ENCODE assay signal across 27 mouse cellular contexts in the genomic region with DNA sequence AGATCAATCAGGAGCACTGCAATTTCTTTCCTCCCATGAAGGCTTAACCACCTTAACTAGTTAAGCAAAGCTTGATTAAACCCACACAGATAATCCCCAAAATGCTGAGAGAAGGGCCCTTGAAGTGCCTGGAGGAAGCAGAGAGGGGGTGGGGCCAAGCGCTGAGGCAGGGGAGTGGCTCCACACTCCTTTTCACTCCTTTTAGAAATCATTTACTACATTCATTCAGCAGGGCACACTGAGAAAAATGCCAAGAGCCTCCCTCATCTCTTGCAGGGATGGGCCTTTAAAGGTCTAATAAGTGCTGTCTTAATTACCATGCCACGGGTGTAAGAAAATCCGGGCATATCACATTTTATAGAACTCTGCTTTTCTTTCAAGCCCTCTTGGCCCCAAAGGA. TPM values are rescaled to one million over a fixed set of nuclear protein-coding genes. Genes with fewer than 3 reads are reported as not detected.
DNase-seq lines count a peak whose midpoint lies in the region; ATAC-seq and TF ChIP-seq lines count a peak whose summit lies in the region.
"Had no signal": no experiment of that assay in that cellular context is flagged by ENCODE, and none has a peak within 500 bp of the region (broad histone marks: within the 10 kb centered on the region; RNA-seq: fewer than 3 reads in every experiment).

No protein-coding gene starts in this region.

- ATAC-seq in kidney, embryonic 15.5 days (replicated peaks; ENCODE audit: low FRiP score) = peak; percentile 55; the same call in 1 of the 2 replicates
- no peak for ATAC-seq in lung, embryonic 15.5 days (ENCODE audit: borderline replicate concordance, extremely low read depth, low FRiP score, low TSS enrichment)
- ATAC-seq in lung, postnatal 0 days = no peak
- peak; percentile 43; the same call in 1 of the 2 replicates for ATAC-seq in intestine, embryonic 15.5 days
- ATAC-seq: forebrain, embryonic 16.5 days; midbrain, embryonic 13.5 days had no signal

- 0 out of 2 replicates have a peak overlapping the region, but pooled peaks have one; percentile 3 for H3K4me2 ChIP-seq in kidney, embryonic 15.5 days
- no peak overlapping the region; the same call in 1 of the 2 replicates for H3K4me2 ChIP-seq in lung, embryonic 15.5 days
- no peak overlapping the region for H3K4me2 ChIP-seq in lung, postnatal 0 days (replicated peaks; ENCODE audit: low read depth, low read length)
- no peak overlapping the region for H3K4me2 ChIP-seq in intestine, embryonic 15.5 days (replicated peaks)
- H3K4me2 ChIP-seq: embryonic facial prominence, embryonic 15.5 days; heart, embryonic 12.5 days; hindbrain, embryonic 13.5 days; midbrain, embryonic 13.5 days; neural tube, embryonic 13.5 days had no signal

- TF ChIP-seq EP300 in lung, postnatal 0 days (IDR thresholded peaks at IDR 0.05) = no peak

- 9% methylated on average over 3 of the region's 3 CpGs for WGBS in kidney, embryonic 15.5 days
- WGBS in kidney, adult 2 months = 28% methylated on average over 3 of the region's 3 CpGs
- 7% methylated on average over 3 of the region's 3 CpGs for WGBS in lung, embryonic 15.5 days
- 11% methylated on average over 3 of the region's 3 CpGs for WGBS in lung, postnatal 0 days
- 26% methylated on average over 3 of the region's 3 CpGs for WGBS in intestine, embryonic 15.5 days

- H3K9ac ChIP-seq in kidney, embryonic 15.5 days = no peak overlapping the region
- no peak overlapping the region for H3K9ac ChIP-seq in lung, embryonic 15.5 days
- H3K9ac ChIP-seq in lung, postnatal 0 days (replicated peaks; ENCODE audit: low read depth) = no peak overlapping the region
- no peak overlapping the region for H3K9ac ChIP-seq in intestine, embryonic 15.5 days
- H3K9ac ChIP-seq: embryonic facial prominence, embryonic 15.5 days; heart, embryonic 12.5 days; hindbrain, embryonic 13.5 days; liver, embryonic 14.5 days; midbrain, embryonic 13.5 days; neural tube, embryonic 13.5 days had no signal

- no peak for DNase-seq in kidney, adult 2 months
- DNase-seq in lung, postnatal 0 days (ENCODE audit: low spot score) = no peak
- peak; percentile 41 for DNase-seq in brain, embryonic 14.5 days (ENCODE audit: low read depth)
- DNase-seq: adrenal gland, postnatal 25 days; B cell, adult 2 months; cerebellum, adult 18-20 months; cerebellum, postnatal 10 days; heart, adult 2 months; heart, postnatal 4 days; kidney, postnatal 10 days; layer of hippocampus, adult 9-11 months; liver; lung, adult 2 months; right cerebral cortex, postnatal 14 days had no signal

- no peak overlapping the region for H3K4me3 ChIP-seq in kidney, embryonic 15.5 days (replicated peaks)
- H3K4me3 ChIP-seq in kidney, adult 2 months (ENCODE audit: insufficient read depth, low read depth, low read length) = no peak overlapping the region
- H3K4me3 ChIP-seq in lung, embryonic 15.5 days = no peak overlapping the region
- no peak overlapping the region for H3K4me3 ChIP-seq in lung, postnatal 0 days (ENCODE audit: low read depth, low read length)
- no peak overlapping the region for H3K4me3 ChIP-seq in intestine, embryonic 15.5 days (replicated peaks)
- H3K4me3 ChIP-seq: embryonic facial prominence, embryonic 10.5 days; embryonic facial prominence, embryonic 15.5 days; heart, adult 2 months; heart, embryonic 12.5 days; hindbrain, embryonic 13.5 days; midbrain, embryonic 13.5 days; neural tube, embryonic 13.5 days had no signal

- no peak for TF ChIP-seq CTCF in kidney, adult 2 months (conservative IDR thresholded peaks at IDR 0.05; ENCODE audit: insufficient read depth, insufficient read length, low read depth, low read length)
- no peak for TF ChIP-seq CTCF in lung, postnatal 0 days (IDR thresholded peaks at IDR 0.05)
- no peak for TF ChIP-seq CTCF in brain, embryonic 14.5 days (IDR thresholded peaks at IDR 0.05; ENCODE audit: borderline replicate concordance, extremely low read depth, insufficient read depth, insufficient read length)

- no peaks in the 10 kb centered on the region for H3K36me3 ChIP-seq in kidney, embryonic 15.5 days
- H3K36me3 ChIP-seq in kidney, adult 2 months (ENCODE audit: control insufficient read depth, insufficient read depth, low read length) = no peaks in the 10 kb centered on the region
- no peaks in the 10 kb centered on the region for H3K36me3 ChIP-seq in lung, embryonic 15.5 days
- no peaks in the 10 kb centered on the region for H3K36me3 ChIP-seq in lung, postnatal 0 days (ENCODE audit: insufficient read depth, low read length)
- H3K36me3 ChIP-seq in intestine, embryonic 15.5 days = no peaks in the 10 kb centered on the region
- H3K36me3 ChIP-seq: embryonic facial prominence, embryonic 10.5 days; embryonic facial prominence, embryonic 15.5 days; heart, embryonic 12.5 days; hindbrain, embryonic 13.5 days; midbrain, embryonic 13.5 days; neural tube, embryonic 13.5 days had no signal

- no peaks in the 10 kb centered on the region for H3K9me3 ChIP-seq in kidney, embryonic 15.5 days (replicated peaks)
- H3K9me3 ChIP-seq in lung, embryonic 15.5 days = no peaks in the 10 kb centered on the region
- no peaks in the 10 kb centered on the region for H3K9me3 ChIP-seq in lung, postnatal 0 days (ENCODE audit: low read length)
- no peaks in the 10 kb centered on the region for H3K9me3 ChIP-seq in intestine, embryonic 15.5 days
- H3K9me3 ChIP-seq: embryonic facial prominence, embryonic 10.5 days; embryonic facial prominence, embryonic 15.5 days; heart, embryonic 12.5 days; hindbrain, embryonic 13.5 days; midbrain, embryonic 13.5 days; neural tube, embryonic 13.5 days had no signal

- peaks cover under 1% of the 10 kb centered on the region; the same call in 1 of the 2 replicates for H3K27me3 ChIP-seq in kidney, embryonic 15.5 days
- H3K27me3 ChIP-seq in kidney, adult 2 months (replicated peaks; ENCODE audit: control insufficient read depth, insufficient read depth, low read length) = no peaks in the 10 kb centered on the region
- no peaks in the 10 kb centered on the region for H3K27me3 ChIP-seq in lung, embryonic 15.5 days
- no peaks in the 10 kb centered on the region for H3K27me3 ChIP-seq in lung, postnatal 0 days (replicated peaks; ENCODE audit: insufficient read depth, low read length)
- H3K27me3 ChIP-seq in intestine, embryonic 15.5 days (replicated peaks) = no peaks in the 10 kb centered on the region
- H3K27me3 ChIP-seq: embryonic facial prominence, embryonic 15.5 days; heart, embryonic 12.5 days; hindbrain, embryonic 13.5 days had no signal

- H3K27ac ChIP-seq in kidney, embryonic 15.5 days = peak overlapping the region; percentile 60; the same call in 1 of the 2 replicates
- no peak overlapping the region for H3K27ac ChIP-seq in kidney, adult 2 months (ENCODE audit: insufficient read depth, low read depth, low read length)
- peak overlapping the region; percentile 38; the same call in 1 of the 2 replicates for H3K27ac ChIP-seq in lung, embryonic 15.5 days
- H3K27ac ChIP-seq in lung, postnatal 0 days (ENCODE audit: low read length) = no peak overlapping the region
- peak overlapping the region; percentile 14; the same call in 1 of the 2 replicates for H3K27ac ChIP-seq in intestine, embryonic 15.5 days
- H3K27ac ChIP-seq: embryonic facial prominence, embryonic 10.5 days; embryonic facial prominence, embryonic 15.5 days; heart, adult 2 months; hindbrain, embryonic 13.5 days; liver, embryonic 14.5 days; midbrain, embryonic 13.5 days; neural tube, embryonic 13.5 days had no signal

- H3K4me1 ChIP-seq in kidney, embryonic 15.5 days = peaks cover 51% of the 10 kb centered on the region
- H3K4me1 ChIP-seq in kidney, adult 2 months (ENCODE audit: control insufficient read depth, insufficient read depth, low read length) = no peaks in the 10 kb centered on the region
- H3K4me1 ChIP-seq in lung, embryonic 15.5 days = peaks cover 23% of the 10 kb centered on the region
- no peaks in the 10 kb centered on the region for H3K4me1 ChIP-seq in lung, postnatal 0 days (ENCODE audit: insufficient read depth, low read depth, low read length)
- peaks cover 7% of the 10 kb centered on the region for H3K4me1 ChIP-seq in intestine, embryonic 15.5 days (replicated peaks)
- H3K4me1 ChIP-seq: embryonic facial prominence, embryonic 15.5 days had no signal

- TF ChIP-seq POLR2A in kidney, adult 2 months (IDR thresholded peaks at IDR 0.05; ENCODE audit: low read depth, low read length) = no peak
- TF ChIP-seq POLR2A in brain, embryonic 14.5 days (IDR thresholded peaks at IDR 0.05; ENCODE audit: borderline replicate concordance, extremely low read depth, insufficient read depth, insufficient read length, poor library complexity, severe bottlenecking) = no peak

RNA-seq across cellular contexts. Expression of gene Nog, which starts 10.2 kb away (rescaled TPM):
- polyA plus RNA-seq in kidney, embryonic 15.5 days (2015; fragmentation: Nextera tagmentation; extraction: Ambion mirVana) = 0.82 and 1.2 TPM in 2 replicates
- polyA plus RNA-seq in kidney, adult 2 months (2012; rRNA removed) = 0.66 and 1.1 TPM in 2 replicates
- 2.0 and 2.6 TPM in 2 replicates for polyA plus RNA-seq in lung, embryonic 15.5 days (2015; fragmentation: Nextera tagmentation; extraction: Ambion mirVana)
- polyA plus RNA-seq in lung, postnatal 0 days (2015; fragmentation: Nextera tagmentation; extraction: Ambion mirVana) = 0.86 and 0.95 TPM in 2 replicates
- polyA plus RNA-seq in brain, embryonic 14.5 days (2012; rRNA removed) = 8.8 and 10.5 TPM in 2 replicates
- polyA plus RNA-seq in intestine, embryonic 15.5 days (2015; fragmentation: Nextera tagmentation; extraction: Ambion mirVana) = 2.6 and 2.7 TPM in 2 replicates
- polyA plus RNA-seq: heart, postnatal 0 days; testis, adult 2 months had no signal

Comparison
In these comparisons a context has a peak if more than half of its experiments do, and no peak if none do; other contexts are left out.
1. H3K27ac ChIP-seq: peak in kidney, embryonic 15.5 days (single experiment), lung, embryonic 15.5 days (single experiment) and intestine, embryonic 15.5 days (single experiment); none in kidney, adult 2 months (single experiment) and lung, postnatal 0 days (single experiment).
2. ATAC-seq: peak in kidney, embryonic 15.5 days (single experiment) and intestine, embryonic 15.5 days (single experiment); none in lung, embryonic 15.5 days (single experiment) and lung, postnatal 0 days (single experiment).